Mouse (Mus musculus) forebrain, embryonic 12.5 days (tissue): ENCODE data around the gene Vstm5. TPM values are rescaled to one million over a fixed set of nuclear protein-coding genes. Genes with fewer than 3 reads are reported as not detected.
A peak's percentile ranks its signal among the peaks of the same experiment; 100 is the strongest.
"Not testable (repeated sequence)": the region's sequence is repeated elsewhere in the genome, so short reads cannot be mapped to it uniquely, and the experiment has no call there.

Experiments used
- ATAC-seq: fragments of 200-750 bp; cut with Nextera tagmentation; 2 replicates; pipeline ENCODE4 v1.8.0; 2017; ENCODE audit warnings: moderate TSS enrichment; ENCODE audit not compliant: low FRiP score
- H3K27ac ChIP-seq: fragments of 300-500 bp; sonication (generic); 2 replicates; pipeline ENCODE4 v1.5.1; 2016; ENCODE audit warnings: mild to moderate bottlenecking
- H3K27me3 ChIP-seq: fragments of 300-500 bp; sonication (generic); 2 replicates; pipeline ENCODE4 v1.6.1; 2016; ENCODE audit warnings: mild to moderate bottlenecking
- H3K36me3 ChIP-seq: fragments of 300-500 bp; sonication (generic); replicated peaks from 2 replicates; pipeline ENCODE4 v1.6.1; 2016; ENCODE audit warnings: mild to moderate bottlenecking
- H3K4me1 ChIP-seq: fragments of 300-500 bp; sonication (generic); 2 replicates; pipeline ENCODE4 v1.6.1; 2016
- H3K4me2 ChIP-seq: fragments of 300-500 bp; sonication (generic); 2 replicates; pipeline ENCODE4 v1.6.1; 2016; ENCODE audit warnings: mild to moderate bottlenecking, moderate library complexity
- H3K4me3 ChIP-seq: fragments of 300-500 bp; sonication (generic); replicated peaks from 2 replicates; pipeline ENCODE4 v1.5.1; 2016; ENCODE audit warnings: mild to moderate bottlenecking
- H3K9ac ChIP-seq: fragments of 300-500 bp; sonication (generic); 2 replicates; pipeline ENCODE4 v1.6.1; 2016; ENCODE audit warnings: mild to moderate bottlenecking
- H3K9me3 ChIP-seq: fragments of 300-500 bp; sonication (generic); 2 replicates; pipeline ENCODE4 v1.6.1; 2016
- WGBS: fragments of 180-500 bp; shearing (Covaris S2); methylation state at CpG from one replicate; pipeline ENCODE4 v1.1.7; 2016; 5-methylcytosine and 5-hydroxymethylcytosine counted together
- polyA plus RNA-seq: library from polyadenylated mRNA; unstranded; fragments of >200 nt; fragmentation: Nextera tagmentation; extraction: Ambion mirVana; gene quantifications from 2 replicates; pipeline ENCODE4 v1.2.1, GENCODE M21; 2016

The Vstm5 gene
- polyA plus RNA-seq = 1.1 and 2.5 TPM in 2 replicates

DNA sequence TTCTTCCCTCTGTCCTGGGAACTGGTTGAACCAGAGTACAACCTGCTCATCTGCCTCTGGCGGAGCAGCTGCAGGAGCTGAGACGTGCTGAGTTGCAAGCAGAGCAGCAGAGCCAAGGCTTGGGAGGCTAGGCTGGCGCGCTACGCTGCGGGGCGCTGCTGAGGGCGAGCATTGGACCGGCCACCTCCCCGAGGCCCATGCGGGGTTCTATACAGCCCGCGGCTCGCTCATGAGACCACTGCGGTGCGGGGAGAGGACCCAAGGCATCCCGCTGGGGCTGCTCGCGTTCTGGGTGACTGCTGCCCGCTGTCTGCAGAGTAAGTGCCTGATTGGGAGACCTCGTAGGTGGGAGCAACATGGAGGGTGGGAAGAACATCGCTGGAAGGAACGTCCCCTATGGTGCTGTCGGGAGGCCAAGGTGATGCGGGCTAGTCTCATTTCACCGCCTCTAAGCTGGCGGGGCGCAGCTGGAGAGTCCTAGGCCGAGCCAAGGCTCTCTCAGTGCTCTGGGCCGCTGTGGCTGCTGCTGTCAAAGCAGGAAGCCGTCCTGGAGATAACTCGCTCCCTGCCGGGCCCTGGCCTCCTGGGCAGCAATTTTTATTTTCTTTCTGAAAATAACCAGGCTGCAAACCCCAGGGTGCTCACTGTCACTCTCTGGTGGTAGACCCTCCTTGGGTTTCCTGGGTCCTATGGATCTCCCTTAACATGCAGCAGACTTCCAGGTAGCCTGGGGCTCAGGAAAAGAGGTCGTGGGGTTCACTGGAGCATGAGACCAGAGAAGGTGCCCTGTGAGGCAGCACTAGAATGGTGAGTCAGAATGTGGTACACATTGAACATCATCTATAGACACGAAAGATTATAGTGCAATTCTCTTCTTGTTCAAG is at the start of gene Vstm5:
Gene Vstm5, plus strand, starts transcription at position 4 of the 884 bp plus-strand sequence.
- 5% methylated on average over 35 of the region's 35 CpGs for WGBS
- Histone ChIP-seq H3K4me1 (peaks cover 12% of the 10 kb centered on the region), H3K4me2 (peak within 1 kb of the TSS; percentile 80), H3K27ac (0 out of 2 replicates have a peak within 1 kb of the TSS, but pooled peaks have one; percentile 25), H3K4me3 (peak within 1 kb of the TSS; percentile 47), H3K9ac (peak within 1 kb of the TSS; percentile 61), H3K9me3 (no peaks in the 10 kb centered on the region), H3K27me3 (peaks cover 17% of the 10 kb centered on the region; the same call in 1 of the 2 replicates), H3K36me3 (no peaks in the 10 kb centered on the region)
- peak; percentile 91 for ATAC-seq

DNA sequence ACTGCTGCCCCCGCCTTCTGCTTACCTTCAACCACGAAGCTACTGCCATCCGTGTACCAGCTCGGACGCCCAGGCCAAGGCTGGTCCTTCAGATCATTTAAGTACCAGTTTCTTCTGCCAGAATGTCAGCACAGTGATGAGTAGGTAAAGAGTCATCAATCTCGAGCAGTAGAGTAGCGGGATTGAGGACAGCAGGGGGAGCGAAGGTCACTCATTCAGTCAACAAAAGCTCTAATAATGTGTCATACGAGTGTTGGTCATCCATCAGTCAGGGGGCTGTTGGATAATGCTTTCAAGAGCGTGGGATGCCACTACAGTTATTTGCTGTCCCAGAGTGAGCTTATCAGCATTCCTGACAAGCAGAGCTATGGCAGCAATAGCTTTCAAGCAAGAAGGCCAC is 44.0 kb upstream of the Vstm5 start:
- not testable (repeated sequence) for H3K4me2 ChIP-seq, ATAC-seq, H3K4me3 ChIP-seq, H3K9ac ChIP-seq, H3K4me1 ChIP-seq, H3K9me3 ChIP-seq, H3K27ac ChIP-seq, H3K36me3 ChIP-seq, H3K27me3 ChIP-seq
- WGBS = 82% methylated on average over 10 of the region's 10 CpGs

DNA sequence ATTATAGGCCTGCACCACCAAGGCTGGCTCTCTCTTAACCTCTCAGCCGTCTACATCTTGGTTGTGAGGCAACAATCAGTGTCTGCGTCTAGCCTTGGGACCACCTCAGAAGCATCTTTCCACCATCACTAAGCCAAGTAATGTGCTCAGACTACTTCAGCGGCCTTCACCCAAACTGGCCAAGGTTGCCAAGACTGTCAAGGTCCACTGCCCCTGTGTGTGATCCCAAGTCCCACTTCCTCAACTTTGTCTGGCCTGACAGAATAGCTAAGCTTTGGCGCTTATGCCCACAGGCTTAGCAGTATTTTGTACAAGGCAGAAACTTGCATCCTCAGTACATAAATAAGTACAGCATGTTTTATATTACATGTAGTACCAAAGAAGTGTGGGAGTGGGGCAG is 32.2 kb upstream of the Vstm5 start:
- Histone ChIP-seq H3K9me3 (no peaks in the 10 kb centered on the region), H3K27me3 (no peaks in the 10 kb centered on the region), H3K4me3 (no peak overlapping the region), H3K36me3 (no peaks in the 10 kb centered on the region), H3K4me1 (no peaks in the 10 kb centered on the region), H3K4me2 (no peak overlapping the region), H3K9ac (no peak overlapping the region), H3K27ac (no peak overlapping the region)
- 87% methylated on average over 4 of the region's 4 CpGs for WGBS
- no peak for ATAC-seq

DNA sequence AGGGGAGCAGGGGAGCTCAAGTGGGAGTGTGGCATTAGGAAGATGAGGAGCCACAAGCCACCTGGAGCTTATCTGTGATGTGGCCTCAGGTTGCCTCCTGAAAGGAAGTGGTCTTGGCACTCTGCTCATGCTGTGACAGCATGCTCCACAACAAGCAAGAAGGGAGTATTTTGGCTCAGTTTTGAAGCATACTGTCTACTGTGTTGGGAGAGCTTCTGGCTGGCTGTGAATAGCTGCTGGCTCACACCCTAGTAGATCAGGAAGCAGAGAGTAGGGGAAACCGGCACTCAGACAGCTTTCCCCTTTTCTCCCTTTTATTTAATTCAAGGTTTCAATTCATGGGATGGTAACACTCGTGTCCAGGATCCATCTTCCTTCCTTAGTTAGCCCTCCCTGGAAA is 29.5 kb upstream of the Vstm5 start:
- 63% methylated on average over 2 of the region's 2 CpGs for WGBS
- Histone ChIP-seq H3K9me3 (no peaks in the 10 kb centered on the region), H3K9ac (no peak overlapping the region), H3K4me2 (no peak overlapping the region), H3K27me3 (no peaks in the 10 kb centered on the region), H3K27ac (no peak overlapping the region), H3K36me3 (no peaks in the 10 kb centered on the region), H3K4me1 (no peaks in the 10 kb centered on the region), H3K4me3 (no peak overlapping the region)
- no peak for ATAC-seq

DNA sequence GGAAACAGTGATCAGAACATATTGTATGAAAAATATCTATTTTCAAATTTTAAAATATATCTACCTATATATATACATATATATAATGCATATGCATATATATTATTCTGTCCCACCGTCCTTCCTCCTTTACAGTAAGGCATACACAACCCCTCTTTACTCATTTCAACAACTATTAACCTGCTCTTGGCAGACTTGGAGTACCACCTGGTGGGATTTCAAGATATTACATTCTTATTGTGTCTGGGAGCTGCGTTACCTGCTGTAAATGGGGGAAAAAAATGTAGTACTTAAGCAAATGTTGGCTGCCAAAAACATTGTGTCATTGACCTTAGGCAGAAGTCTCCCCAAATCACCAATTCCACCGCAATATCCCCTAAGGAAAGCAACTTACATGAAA is 27.0 kb upstream of the Vstm5 start:
- H3K36me3 ChIP-seq = no peaks in the 10 kb centered on the region
- H3K27me3 ChIP-seq = no peaks in the 10 kb centered on the region
- H3K27ac ChIP-seq = no peak overlapping the region
- no peak overlapping the region for H3K4me2 ChIP-seq
- H3K9me3 ChIP-seq = no peaks in the 10 kb centered on the region
- no peak for ATAC-seq
- no peaks in the 10 kb centered on the region for H3K4me1 ChIP-seq
- 86% methylated on average over 3 of the region's 3 CpGs for WGBS
- H3K9ac ChIP-seq = no peak overlapping the region
- H3K4me3 ChIP-seq = no peak overlapping the region

GRCm38 (mm10) chr9:15213695-15214094 is 25.1 kb upstream of the Vstm5 start:
- Histone ChIP-seq H3K4me2 (no peak overlapping the region), H3K4me3 (no peak overlapping the region), H3K9ac (no peak overlapping the region), H3K4me1 (no peaks in the 10 kb centered on the region), H3K9me3 (no peaks in the 10 kb centered on the region), H3K36me3 (no peaks in the 10 kb centered on the region), H3K27me3 (no peaks in the 10 kb centered on the region), H3K27ac (no peak overlapping the region)
- WGBS = 73% methylated on average over 1 of the region's 1 CpGs
- no peak for ATAC-seq

- 45% methylated on average over 2 of the region's 2 CpGs for whole genome bisulfite sequencing
- H3K4me2 ChIP-seq = no peak overlapping the region
Observed at GRCm38 (mm10) chr9:15224912-15225311, 13.9 kb upstream of the Vstm5 start.

GRCm38 (mm10) chr9:15232445-15232844 is 6.4 kb upstream of the Vstm5 start:
- no peak overlapping the region for H3K4me3 ChIP-seq
- WGBS = 87% methylated on average over 3 of the region's 3 CpGs
- no peak overlapping the region for H3K27ac ChIP-seq
- no peak for ATAC-seq
- H3K4me2 ChIP-seq = no peak overlapping the region
- no peaks in the 10 kb centered on the region for H3K36me3 ChIP-seq
- H3K4me1 ChIP-seq = no peaks in the 10 kb centered on the region
- H3K9ac ChIP-seq = no peak overlapping the region
- H3K27me3 ChIP-seq = no peaks in the 10 kb centered on the region
- H3K9me3 ChIP-seq = no peaks in the 10 kb centered on the region

More at GRCm38 (mm10) chr9:15224912-15225311, 13.9 kb upstream of the Vstm5 start:
- ATAC-seq = no peak
- no peaks in the 10 kb centered on the region for H3K9me3 ChIP-seq
- H3K4me1 ChIP-seq = no peaks in the 10 kb centered on the region
- no peaks in the 10 kb centered on the region for H3K36me3 ChIP-seq
- no peaks in the 10 kb centered on the region for H3K27me3 ChIP-seq
- no peak overlapping the region for H3K9ac ChIP-seq
- H3K4me3 ChIP-seq = no peak overlapping the region
- no peak overlapping the region for H3K27ac ChIP-seq

- H3K4me1 ChIP-seq = peaks cover 3% of the 10 kb centered on the region; the same call in 1 of the 2 replicates
- no peak for ATAC-seq
- 96% methylated on average over 1 of the region's 1 CpGs for WGBS
Observed at GRCm38 (mm10) chr9:15233604-15234003, 5.2 kb upstream of the Vstm5 start.

DNA sequence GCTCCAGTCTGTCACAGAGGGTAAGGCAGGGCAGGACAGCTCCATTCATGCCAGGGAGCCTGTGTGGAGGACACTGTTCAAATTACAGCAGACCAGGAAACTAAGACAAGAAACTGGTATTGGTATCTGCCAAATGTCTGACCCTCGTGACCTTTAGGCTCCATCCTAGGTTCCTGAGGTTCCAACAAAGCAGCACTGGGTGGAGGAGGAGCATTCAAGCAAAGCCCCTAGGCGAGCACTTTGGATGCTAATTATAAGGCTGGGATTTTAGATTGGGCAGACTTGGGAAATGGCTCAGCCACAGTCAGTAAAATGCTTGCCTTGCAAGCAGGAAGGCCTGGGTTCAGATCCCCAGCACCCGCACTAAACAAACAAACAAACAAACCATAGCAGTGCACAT is 2.9 kb upstream of the Vstm5 start:
- Histone ChIP-seq H3K9ac (no peak overlapping the region), H3K27ac (no peak overlapping the region), H3K36me3 (no peaks in the 10 kb centered on the region), H3K4me2 (no peak overlapping the region), H3K9me3 (no peaks in the 10 kb centered on the region), H3K4me3 (no peak overlapping the region), H3K4me1 (peaks cover 12% of the 10 kb centered on the region), H3K27me3 (peaks cover 17% of the 10 kb centered on the region; the same call in 1 of the 2 replicates)
- ATAC-seq = no peak
- WGBS = 77% methylated on average over 3 of the region's 3 CpGs

More at GRCm38 (mm10) chr9:15233604-15234003, 5.2 kb upstream of the Vstm5 start:
- Histone ChIP-seq H3K27me3 (0 out of 2 replicates have a peak, but pooled peaks cover 6% of the 10 kb centered on the region), H3K36me3 (no peaks in the 10 kb centered on the region), H3K27ac (no peak overlapping the region), H3K4me3 (no peak overlapping the region), H3K4me2 (no peak overlapping the region), H3K9ac (no peak overlapping the region), H3K9me3 (no peaks in the 10 kb centered on the region)

DNA sequence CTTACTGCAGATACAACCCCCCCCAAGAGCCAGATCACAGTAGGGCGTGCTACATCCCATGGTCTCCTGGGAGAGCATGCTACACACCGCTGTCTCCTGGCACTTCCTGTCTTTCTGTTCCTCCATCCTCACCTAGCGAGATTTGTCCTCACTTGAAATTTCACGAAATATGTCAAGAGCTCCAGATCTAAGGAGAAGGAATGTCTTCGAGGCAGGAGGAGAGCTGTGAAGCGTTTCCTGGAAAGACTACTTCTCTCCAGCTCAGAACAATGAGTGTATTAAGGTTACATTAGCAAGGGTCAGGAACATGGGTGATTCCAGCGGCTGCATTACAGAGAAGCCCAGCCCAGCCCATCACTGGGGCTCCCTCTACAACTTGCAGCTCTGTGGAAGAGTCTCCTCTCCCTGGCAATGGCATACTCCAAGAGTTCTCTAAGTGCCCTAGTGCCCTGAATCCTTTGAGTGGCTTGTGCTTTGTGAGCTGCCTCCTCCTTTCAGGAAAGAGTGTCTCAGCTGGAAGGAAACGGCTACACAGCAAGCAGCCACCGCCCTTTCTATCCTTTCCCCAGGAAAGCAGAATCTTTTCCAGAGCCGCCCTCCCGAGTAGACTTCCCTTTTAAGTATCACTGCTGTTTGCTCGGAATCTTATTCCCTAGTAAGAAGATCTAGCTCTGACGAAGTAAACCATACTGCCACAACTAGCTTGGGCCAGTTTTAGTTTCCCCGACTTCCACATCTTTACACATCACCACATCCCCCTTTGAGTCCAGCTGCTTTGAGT is 1.1 kb upstream of the Vstm5 start:
- Histone ChIP-seq H3K27me3 (peaks cover 17% of the 10 kb centered on the region; the same call in 1 of the 2 replicates), H3K4me1 (peaks cover 12% of the 10 kb centered on the region), H3K36me3 (no peaks in the 10 kb centered on the region), H3K4me2 (no peak overlapping the region), H3K9ac (no peak overlapping the region), H3K27ac (no peak overlapping the region), H3K9me3 (no peaks in the 10 kb centered on the region), H3K4me3 (no peak overlapping the region)
- WGBS = 57% methylated on average over 14 of the region's 14 CpGs
- no peak for ATAC-seq

GRCm38 (mm10) chr9:15238297-15238990 is 401 bp upstream of the Vstm5 start:
- peaks cover 12% of the 10 kb centered on the region for H3K4me1 ChIP-seq
- peak overlapping the region; percentile 61; the same call in 1 of the 2 replicates for H3K9ac ChIP-seq
- peak overlapping the region; percentile 47 for H3K4me3 ChIP-seq
- H3K9me3 ChIP-seq = no peaks in the 10 kb centered on the region
- peaks cover 17% of the 10 kb centered on the region; the same call in 1 of the 2 replicates for H3K27me3 ChIP-seq
- no peak overlapping the region for H3K27ac ChIP-seq
- H3K4me2 ChIP-seq = peak overlapping the region; percentile 80
- ATAC-seq = peak; percentile 30; the same call in 1 of the 2 replicates
- WGBS = 83% methylated on average over 16 of the region's 16 CpGs
- H3K36me3 ChIP-seq = no peaks in the 10 kb centered on the region
